Mouse (Mus musculus) cortical plate, adult 2 months (tissue): ENCODE measurements around the gene C130032M10Rik.

Experiments
- CTCF ChIP-seq: fragments of 200-500 bp; IDR thresholded peaks from 2 replicates; pipeline ENCODE4 v1.5.1; 2011; ENCODE audit warnings: mild to moderate bottlenecking, control low read depth, low read length; ENCODE audit not compliant: insufficient read depth; ENCODE audit errors: extremely low read depth
- POLR2A ChIP-seq: fragments of 200-500 bp; IDR thresholded peaks from 2 replicates; pipeline ENCODE4 v1.6.1; 2011; ENCODE audit warnings: mild to moderate bottlenecking, low read length, control low read depth; ENCODE audit not compliant: insufficient read depth; ENCODE audit errors: extremely low read depth

GRCm38 (mm10) chr9:114486808-114487207 is 28.7 kb upstream of the C130032M10Rik start:
- TF ChIP-seq CTCF (no peak), POLR2A (no peak)
